Mouse (Mus musculus) liver, adult 10 weeks (tissue): ENCODE data around the gene B230219D22Rik. TPM values are rescaled to one million over a fixed set of nuclear protein-coding genes. Genes with fewer than 3 reads are reported as not detected.

Source experiments
- polyA plus RNA-seq: library from polyadenylated mRNA; stranded (reverse); fragments of 350-450 nt; fragmentation: Illumina TruSeq; extraction: RNeasy Lipid Tissue Mini Kit (QIAGEN cat#74804); gene quantifications from one replicate; pipeline ENCODE4 v1.2.3, GENCODE M21; 2014; ENCODE audit warnings: low read depth, low replicate concordance

B230219D22Rik gene
- 40.7 TPM for polyA plus RNA-seq

DNA sequence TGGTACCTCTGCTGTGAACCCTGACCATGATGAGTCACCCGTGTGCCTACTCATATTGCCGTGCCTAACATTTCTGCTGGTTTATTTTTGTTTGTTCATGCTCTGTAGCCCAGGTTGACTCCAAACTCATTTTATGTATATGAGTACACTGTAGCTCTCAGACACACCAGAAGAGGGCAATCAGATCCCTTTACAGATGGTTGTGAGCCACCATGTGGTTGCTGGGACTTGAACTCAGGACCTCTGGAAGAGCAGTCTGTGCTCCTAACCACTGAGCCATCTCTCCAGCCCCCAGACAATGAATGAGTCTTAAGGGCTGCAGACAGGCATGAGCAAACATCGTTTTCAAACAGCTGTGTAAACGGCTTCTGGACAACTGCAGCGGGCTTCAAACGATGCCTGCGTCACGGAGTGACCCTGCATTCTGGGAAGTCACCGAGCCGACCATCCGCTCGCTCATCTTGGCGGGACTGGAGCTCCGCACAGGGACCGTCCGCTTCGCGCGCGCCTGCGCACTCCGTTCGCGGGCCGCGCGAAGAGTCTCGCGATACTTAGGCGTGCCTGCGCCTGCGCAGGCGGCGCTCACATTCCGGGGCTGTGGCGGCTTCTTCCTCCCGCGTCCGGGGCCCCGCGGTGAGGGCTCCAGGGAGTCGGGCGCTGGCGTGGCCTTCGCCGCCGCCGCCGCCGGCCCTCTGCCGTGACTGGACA lies at the start of gene B230219D22Rik:
TSS of gene B230219D22Rik (plus strand) at position 590 of the 708 bp plus-strand sequence.

DNA sequence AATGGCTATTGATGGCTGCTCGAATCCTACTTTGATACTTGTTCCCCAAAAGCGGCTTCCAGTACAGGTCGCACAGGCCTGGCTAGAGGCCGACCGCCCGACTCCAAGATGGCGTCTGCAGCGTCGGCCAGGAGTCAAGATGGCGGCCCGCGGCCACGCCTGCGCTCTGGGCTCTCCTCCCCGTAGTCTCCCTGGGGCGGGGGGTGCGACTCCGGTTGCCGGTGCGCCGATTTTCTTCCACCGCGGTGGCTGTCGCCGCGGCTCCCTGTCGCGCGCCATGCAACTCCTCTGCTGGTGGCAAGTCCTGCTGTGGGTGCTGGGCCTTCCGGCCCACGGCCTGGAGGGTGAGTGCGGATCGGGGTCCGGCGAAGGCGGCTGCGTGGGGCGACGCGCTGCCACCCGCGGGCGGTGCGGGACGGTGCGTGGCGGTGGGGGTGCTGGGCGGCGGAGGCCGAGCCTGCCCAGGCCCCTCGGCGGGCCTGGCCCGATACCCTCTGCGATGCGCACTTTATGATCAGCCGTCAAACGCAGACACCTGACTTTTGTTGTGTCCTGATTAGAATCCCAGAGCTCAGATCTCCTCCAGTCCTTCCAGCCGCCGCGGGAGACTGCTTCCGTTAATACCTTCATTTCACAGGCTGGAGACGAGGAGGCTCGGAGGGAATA lies 21.7 kb downstream of the B230219D22Rik start, which contains the start of gene Txndc15:
TSS of gene Txndc15 (plus strand) at position 150 of the 666 bp plus-strand sequence.

GRCm38 (mm10) chr13:55727120-55727838 lies 34.4 kb downstream of the B230219D22Rik start, which contains the start of gene Pcbd2:
Gene Pcbd2, plus strand, starts transcription at chr13:55727368.

Other genes starting within 250 kb of the B230219D22Rik start
- 2.5 TPM for gene Grk6, start 248.1 kb upstream of the B230219D22Rik start, polyA plus RNA-seq
- gene Prr7, start 228.9 kb upstream of the B230219D22Rik start, polyA plus RNA-seq: not detected
- 0.26 TPM for gene Dbn1, start 205.0 kb upstream of the B230219D22Rik start, polyA plus RNA-seq
- gene Pdlim7, start 179.4 kb upstream of the B230219D22Rik start, polyA plus RNA-seq: 0.24 TPM
- gene Dok3, start 163.8 kb upstream of the B230219D22Rik start, polyA plus RNA-seq: not detected
- 2.3 TPM for gene Ddx41, start 156.5 kb upstream of the B230219D22Rik start, polyA plus RNA-seq
- gene Fam193b, start 122.0 kb upstream of the B230219D22Rik start, polyA plus RNA-seq: 5.9 TPM
- 29.5 TPM for gene Tmed9, start 119.4 kb upstream of the B230219D22Rik start, polyA plus RNA-seq
- gene B4galt7, start 93.2 kb upstream of the B230219D22Rik start, polyA plus RNA-seq: 1.5 TPM
- gene Caml, start 70.1 kb upstream of the B230219D22Rik start, polyA plus RNA-seq: 28.3 TPM
- gene Ddx46, start 58.1 kb upstream of the B230219D22Rik start, polyA plus RNA-seq: 27.6 TPM
- 137 TPM for gene Txndc15, start 21.5 kb downstream of the B230219D22Rik start, polyA plus RNA-seq
- 25.3 TPM for gene Pcbd2, start 34.2 kb downstream of the B230219D22Rik start, polyA plus RNA-seq
- gene Catsper3, start 91.4 kb downstream of the B230219D22Rik start, polyA plus RNA-seq: not detected
- gene Pitx1, start 143.1 kb downstream of the B230219D22Rik start, polyA plus RNA-seq: not detected